Mouse (Mus musculus) right cerebral cortex, postnatal 10 days (tissue): ENCODE measurements around the gene Meis1.
A peak's percentile ranks its signal among the peaks of the same experiment; 100 is the strongest.

Experiments used
- DNase-seq, 2 experiments: peaks; one replicate each; pipeline ENCODE4 v3.0.0; 2021; ENCODE audit warnings: low spot score in 2 of 2

Gene Meis1

GRCm38 (mm10) chr11:18876886-18877625 is 141.7 kb downstream of the Meis1 start:
- peak in 1 of 2 experiments; percentile 34 for DNase-seq

GRCm38 (mm10) chr11:18875911-18876885 is 142.6 kb downstream of the Meis1 start:
- DNase-seq = no peak

- DNase-seq = no peak
Measured at GRCm38 (mm10) chr11:18875001-18875902, 143.5 kb downstream of the Meis1 start.

- no peak for DNase-seq
Measured at GRCm38 (mm10) chr11:18874278-18875000, 144.3 kb downstream of the Meis1 start.

- DNase-seq = no peak
Measured at GRCm38 (mm10) chr11:18873451-18874277, 145.1 kb downstream of the Meis1 start.

GRCm38 (mm10) chr11:18872793-18873192 is 146.0 kb downstream of the Meis1 start:
- DNase-seq = no peak

GRCm38 (mm10) chr11:18872118-18872751 is 146.6 kb downstream of the Meis1 start:
- DNase-seq = no peak

GRCm38 (mm10) chr11:18871170-18872081 is 147.4 kb downstream of the Meis1 start:
- DNase-seq = peak in 1 of 2 experiments; percentile 23

GRCm38 (mm10) chr11:18870121-18870931 is 148.5 kb downstream of the Meis1 start:
- no peak for DNase-seq

- DNase-seq = no peak
Measured at GRCm38 (mm10) chr11:18869429-18869969, 149.3 kb downstream of the Meis1 start.

- DNase-seq = no peak
Measured at GRCm38 (mm10) chr11:18867665-18868064, 151.1 kb downstream of the Meis1 start.

- DNase-seq = no peak
Measured at GRCm38 (mm10) chr11:18866198-18866836, 152.5 kb downstream of the Meis1 start.

GRCm38 (mm10) chr11:18850772-18851171 is 168.0 kb downstream of the Meis1 start:
- DNase-seq = no peak

GRCm38 (mm10) chr11:18847650-18848049 is 171.1 kb downstream of the Meis1 start:
- no peak for DNase-seq

- no peak for DNase-seq
Measured at GRCm38 (mm10) chr11:18846472-18846871, 172.3 kb downstream of the Meis1 start.

- no peak for DNase-seq
Measured at GRCm38 (mm10) chr11:18845900-18846299, 172.9 kb downstream of the Meis1 start.

GRCm38 (mm10) chr11:18845466-18845865 is 173.3 kb downstream of the Meis1 start:
- no peak for DNase-seq
